Mouse (Mus musculus) lung, postnatal 0 days (tissue): ENCODE results near the gene Babam2. TPM values are rescaled to one million over a fixed set of nuclear protein-coding genes. Genes with fewer than 3 reads are reported as not detected.
A peak's percentile ranks its signal among the peaks of the same experiment; 100 is the strongest.

Experiments used
- ATAC-seq: fragments of 200-750 bp; cut with Nextera tagmentation; 2 replicates; pipeline ENCODE4 v1.8.0; 2017; ENCODE audit warnings: moderate library complexity
- DNase-seq: peaks from one replicate; pipeline ENCODE4 v3.0.0-alpha.2; 2016; ENCODE audit warnings: low spot score
- H3K27ac ChIP-seq: fragments of 300-500 bp; sonication (generic); 2 replicates; pipeline ENCODE4 v1.5.1; 2014; ENCODE audit warnings: antibody characterized with exemption, mild to moderate bottlenecking, low read length, mixed read lengths
- H3K27me3 ChIP-seq: fragments of 300-500 bp; sonication (generic); replicated peaks from 2 replicates; pipeline ENCODE4 v1.6.1; 2014; ENCODE audit warnings: low read length, mixed read lengths; ENCODE audit not compliant: insufficient read depth
- H3K36me3 ChIP-seq: fragments of 300-500 bp; sonication (generic); 2 replicates; pipeline ENCODE4 v1.6.1; 2014; ENCODE audit warnings: low read length, mixed read lengths; ENCODE audit not compliant: insufficient read depth
- H3K4me1 ChIP-seq: fragments of 300-500 bp; sonication (generic); 2 replicates; pipeline ENCODE4 v1.6.1; 2014; ENCODE audit warnings: antibody characterized with exemption, low read depth, low read length, mixed read lengths; ENCODE audit not compliant: insufficient read depth
- H3K4me2 ChIP-seq: fragments of 300-500 bp; sonication (generic); replicated peaks from 2 replicates; pipeline ENCODE4 v1.6.1; 2014; ENCODE audit warnings: low read depth, mild to moderate bottlenecking, low read length, moderate library complexity, mixed read lengths
- H3K4me3 ChIP-seq: fragments of 300-500 bp; sonication (generic); 2 replicates; pipeline ENCODE4 v1.5.1; 2014; ENCODE audit warnings: low read depth, low read length
- H3K9ac ChIP-seq: fragments of 300-500 bp; sonication (generic); replicated peaks from 2 replicates; pipeline ENCODE4 v1.6.1; 2014; ENCODE audit warnings: low read depth, mild to moderate bottlenecking
- H3K9me3 ChIP-seq: fragments of 300-500 bp; sonication (generic); 2 replicates; pipeline ENCODE4 v1.6.1; 2016; ENCODE audit warnings: low read length, mixed read lengths
- CTCF ChIP-seq: IDR thresholded peaks from 2 replicates; pipeline ENCODE4 v1.5.1; 2016; ENCODE audit warnings: antibody characterized with exemption, mild to moderate bottlenecking
- EP300 ChIP-seq: IDR thresholded peaks from 2 replicates; pipeline ENCODE4 v1.6.1; 2016; ENCODE audit warnings: antibody characterized with exemption, mild to moderate bottlenecking, control low read depth
- WGBS: fragments of 180-500 bp; shearing (Covaris S2); extraction: QIAGEN DNeasy Blood & Tissue Kit; methylation state at CpG from one replicate; pipeline ENCODE4 v1.1.7; 2014; 5-methylcytosine and 5-hydroxymethylcytosine counted together
- polyA plus RNA-seq: library from polyadenylated mRNA; unstranded; fragments of >200 nt; fragmentation: Nextera tagmentation; extraction: Ambion mirVana; gene quantifications from 2 replicates; pipeline ENCODE4 v1.2.1, GENCODE M21; 2015

Babam2 gene
- polyA plus RNA-seq, 1 experiment from 2014 or later, result 39.4 TPM

- no peak for DNase-seq
- Histone ChIP-seq H3K27ac (no peak overlapping the region), H3K4me1 (peaks cover 5% of the 10 kb centered on the region; the same call in 1 of the 2 replicates), H3K9me3 (no peaks in the 10 kb centered on the region), H3K36me3 (no peaks in the 10 kb centered on the region), H3K4me3 (no peak overlapping the region), H3K9ac (no peak overlapping the region), H3K27me3 (no peaks in the 10 kb centered on the region), H3K4me2 (no peak overlapping the region)
- no peak for ATAC-seq
- 86% methylated on average over 4 of the region's 4 CpGs for WGBS
- TF ChIP-seq CTCF (no peak), EP300 (no peak)
Observed at GRCm38 (mm10) chr5:31750955-31751354, 53.5 kb downstream of the Babam2 start.

GRCm38 (mm10) chr5:31754634-31755033 is 57.1 kb downstream of the Babam2 start:
- Histone ChIP-seq H3K4me3 (no peak overlapping the region), H3K36me3 (no peaks in the 10 kb centered on the region), H3K9ac (no peak overlapping the region), H3K4me2 (no peak overlapping the region), H3K9me3 (no peaks in the 10 kb centered on the region), H3K27me3 (no peaks in the 10 kb centered on the region), H3K27ac (no peak overlapping the region), H3K4me1 (peaks cover 5% of the 10 kb centered on the region; the same call in 1 of the 2 replicates)
- no peak for DNase-seq
- TF ChIP-seq EP300 (no peak), CTCF (no peak)
- no peak for ATAC-seq
- WGBS, result 84% methylated on average over 1 of the region's 1 CpGs

GRCm38 (mm10) chr5:31755255-31755654 is 57.8 kb downstream of the Babam2 start:
- no peak overlapping the region for H3K4me2 ChIP-seq
- DNase-seq (peak; percentile 55), ATAC-seq (peak; percentile 80)
- no peaks in the 10 kb centered on the region for H3K36me3 ChIP-seq
- no peak overlapping the region for H3K9ac ChIP-seq
- TF ChIP-seq EP300 (peak; percentile 50; the same call in 1 of the 2 replicates), CTCF (no peak)
- 50% methylated on average over 3 of the region's 3 CpGs for WGBS
- no peaks in the 10 kb centered on the region for H3K9me3 ChIP-seq
- H3K27ac ChIP-seq, result no peak overlapping the region
- no peaks in the 10 kb centered on the region for H3K27me3 ChIP-seq
- peaks cover 5% of the 10 kb centered on the region; the same call in 1 of the 2 replicates for H3K4me1 ChIP-seq
- H3K4me3 ChIP-seq, result no peak overlapping the region

GRCm38 (mm10) chr5:31758310-31759091 is 61.0 kb downstream of the Babam2 start:
- TF ChIP-seq CTCF (no peak), EP300 (no peak)
- Histone ChIP-seq H3K36me3 (no peaks in the 10 kb centered on the region), H3K9ac (no peak overlapping the region), H3K27ac (no peak overlapping the region), H3K4me3 (no peak overlapping the region), H3K9me3 (no peaks in the 10 kb centered on the region), H3K4me2 (no peak overlapping the region), H3K27me3 (no peaks in the 10 kb centered on the region), H3K4me1 (no peaks in the 10 kb centered on the region)
- no peak for DNase-seq
- WGBS, result 88% methylated on average over 9 of the region's 9 CpGs
- ATAC-seq, result no peak

GRCm38 (mm10) chr5:31761836-31762235 is 64.4 kb downstream of the Babam2 start:
- Histone ChIP-seq H3K27ac (no peak overlapping the region), H3K4me3 (no peak overlapping the region), H3K27me3 (no peaks in the 10 kb centered on the region), H3K4me2 (no peak overlapping the region), H3K9ac (no peak overlapping the region), H3K4me1 (no peaks in the 10 kb centered on the region), H3K36me3 (no peaks in the 10 kb centered on the region), H3K9me3 (no peaks in the 10 kb centered on the region)
- no peak for TF ChIP-seq CTCF
- no peak for TF ChIP-seq EP300
- ATAC-seq (no peak), DNase-seq (no peak)
- 95% methylated on average over 4 of the region's 4 CpGs for WGBS

- Histone ChIP-seq H3K9ac (no peak overlapping the region), H3K9me3 (no peaks in the 10 kb centered on the region), H3K27ac (no peak overlapping the region), H3K4me1 (no peaks in the 10 kb centered on the region), H3K27me3 (no peaks in the 10 kb centered on the region), H3K4me3 (no peak overlapping the region), H3K36me3 (no peaks in the 10 kb centered on the region), H3K4me2 (no peak overlapping the region)
- 68% methylated on average over 1 of the region's 1 CpGs for WGBS
- DNase-seq (no peak), ATAC-seq (no peak)
- TF ChIP-seq CTCF (no peak), EP300 (no peak)
Observed at GRCm38 (mm10) chr5:31762773-31763172, 65.3 kb downstream of the Babam2 start.

- no peak for ATAC-seq
Observed at GRCm38 (mm10) chr5:31765824-31766223, 68.3 kb downstream of the Babam2 start.

More at GRCm38 (mm10) chr5:31765824-31766223, 68.3 kb downstream of the Babam2 start:
- 78% methylated on average over 2 of the region's 2 CpGs for WGBS
- H3K27ac ChIP-seq, result no peak overlapping the region
- DNase-seq, result no peak
- H3K4me1 ChIP-seq, result no peaks in the 10 kb centered on the region
- H3K9me3 ChIP-seq, result no peaks in the 10 kb centered on the region
- TF ChIP-seq EP300 (no peak), CTCF (no peak)
- no peak overlapping the region for H3K9ac ChIP-seq
- H3K4me3 ChIP-seq, result no peak overlapping the region
- H3K27me3 ChIP-seq, result no peaks in the 10 kb centered on the region
- H3K36me3 ChIP-seq, result no peaks in the 10 kb centered on the region
- no peak overlapping the region for H3K4me2 ChIP-seq
